Mouse (Mus musculus): ENCODE data around the gene Gm20388.

DNA sequence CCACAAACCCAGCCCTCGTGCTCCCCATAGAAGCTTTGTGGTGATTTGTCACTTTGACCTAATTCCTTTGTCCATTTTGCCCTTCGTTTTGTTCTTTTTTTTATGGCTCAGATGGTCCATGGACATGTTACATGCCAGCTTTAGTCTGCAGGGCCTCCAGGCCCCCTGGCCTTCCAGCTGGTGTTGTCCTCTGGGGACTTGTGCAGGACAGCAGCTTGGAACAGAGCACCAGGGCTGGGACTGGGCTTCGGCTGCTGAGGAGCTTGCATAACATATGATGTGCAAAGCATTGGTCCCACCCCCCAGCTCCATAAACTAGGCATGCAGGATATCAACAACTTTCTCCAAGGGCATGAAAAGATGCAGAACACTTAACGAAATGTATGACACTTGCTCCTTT, 3979.2 kb downstream of the Gm20388 start:
- no peak for TF ChIP-seq CTCF (IDR thresholded peaks at IDR 0.05; ENCODE audit: low read depth)
- TF ChIP-seq EP300 (IDR thresholded peaks at IDR 0.05; ENCODE audit: low read depth) = no peak

Measured in liver, embryonic 14.5 days (tissue).